Mouse (Mus musculus) adrenal gland, postnatal 4 days (tissue): ENCODE results near the gene Fam76b. TPM values are rescaled to one million over a fixed set of nuclear protein-coding genes. Genes with fewer than 3 reads are reported as not detected.
A peak's percentile ranks its signal among the peaks of the same experiment; 100 is the strongest.
"Not testable (repeated sequence)": the region's sequence is repeated elsewhere in the genome, so short reads cannot be mapped to it uniquely, and the experiment has no call there.

Experiments
- DNase-seq, 2 experiments: peaks; one replicate each; pipeline ENCODE4 v3.0.0; 2021 to 2022; ENCODE audit warnings: low spot score in 2 of 2, mixed read lengths in 2 of 2
- long read RNA-seq, 2 experiments: library from polyadenylated mRNA; stranded (forward); transcript quantifications; one replicate each; pipeline ENCODE4 v2.0.0; 2021
- total RNA-seq, 2 experiments: library from RNA; stranded (reverse); gene quantifications; 2 replicates each; pipeline ENCODE4 v1.2.3; 2021

The Fam76b gene
- 10 to 100 TPM; 45.4 to 48.2 TPM for total RNA-seq
- long read RNA-seq, experiment 1, partial matches to known transcripts = 0 of 6 reads
- long read RNA-seq, experiment 1, other reads (novel, unspliced or antisense) = 4 of 6 reads
- long read RNA-seq, experiment 2, transcript Fam76b-201 (10 exons, 3,702 nt) = major isoform, 5 of 17 reads
- long read RNA-seq, experiment 2, partial matches to known transcripts = 2 of 17 reads
- long read RNA-seq, experiment 2, other reads (novel, unspliced or antisense) = 10 of 17 reads

DNA sequence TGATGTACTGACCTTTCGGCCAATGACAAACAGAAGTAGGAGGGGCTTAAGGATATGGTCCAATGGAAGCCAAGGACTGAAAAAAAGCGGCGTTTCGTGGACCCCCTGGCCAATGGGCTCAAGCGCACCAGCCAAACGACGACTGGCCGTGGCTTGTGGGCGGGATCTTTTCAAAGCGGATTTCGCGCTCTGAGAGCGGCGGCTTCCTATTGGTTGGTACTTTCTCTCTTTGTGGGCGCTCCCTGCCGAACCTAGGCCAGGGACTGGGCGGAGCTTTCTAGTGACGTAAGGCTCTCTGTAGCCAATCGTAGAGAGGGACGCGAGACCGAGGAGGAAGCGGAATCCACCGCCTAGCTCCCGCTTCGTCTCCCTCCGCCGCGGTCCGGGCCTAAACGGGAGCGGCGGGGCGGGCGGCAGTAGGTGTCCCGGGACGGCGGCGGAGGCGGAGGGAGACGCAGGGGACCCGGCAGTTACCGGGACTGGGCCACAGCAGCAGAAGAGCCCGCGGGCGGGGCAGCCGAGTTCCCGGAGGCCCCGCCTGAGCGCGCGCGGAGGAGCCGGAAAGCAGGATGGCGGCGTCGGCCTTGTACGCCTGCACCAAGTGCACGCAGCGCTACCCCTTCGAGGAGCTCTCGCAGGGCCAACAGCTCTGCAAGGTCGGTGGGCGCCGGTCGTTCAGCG is at the start of gene Fam76b:
Fam76b (plus strand) TSS at position 311 of the 681 bp plus-strand sequence.
- DNase-seq = peak; percentile 89 to 97

DNA sequence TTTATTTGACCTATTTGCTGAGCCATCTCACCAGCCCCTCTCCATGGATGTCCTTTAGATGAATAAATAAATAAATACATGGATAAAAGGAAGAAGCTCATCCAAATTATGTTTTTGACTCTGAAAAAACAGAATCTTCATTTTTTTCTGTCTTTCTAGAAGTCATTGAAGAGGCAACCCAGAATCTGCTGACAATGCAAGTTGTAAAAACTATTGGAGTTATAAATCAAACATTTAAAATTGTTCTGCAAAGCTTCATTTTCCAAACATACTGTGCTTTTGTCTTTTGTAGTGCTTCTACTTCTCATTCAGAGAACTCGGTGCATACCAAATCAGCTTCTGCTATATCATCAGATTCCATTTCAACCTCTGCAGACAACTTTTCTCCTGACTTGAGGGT is 45.5 kb upstream of the Fam76b start:
- no peak for DNase-seq

DNA sequence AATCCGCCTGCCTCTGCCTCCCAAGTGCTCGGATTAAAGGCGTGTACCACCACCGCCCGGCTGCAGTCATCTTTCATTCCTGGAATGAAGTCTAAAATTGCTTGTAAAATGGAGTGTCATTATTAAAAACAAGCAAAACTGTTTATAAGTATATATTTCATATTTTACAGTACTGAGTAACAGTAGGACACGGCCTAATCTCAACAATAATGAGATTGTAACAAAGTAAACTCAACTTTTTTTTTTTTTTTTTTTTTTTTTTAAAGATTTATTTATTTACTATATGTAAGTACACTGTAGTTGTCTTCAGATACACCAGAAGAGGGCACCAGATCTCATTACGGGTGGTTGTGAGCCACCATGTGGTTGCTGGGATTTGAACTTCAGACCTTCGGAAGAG is 36.7 kb upstream of the Fam76b start:
- DNase-seq = not testable (repeated sequence)

DNA sequence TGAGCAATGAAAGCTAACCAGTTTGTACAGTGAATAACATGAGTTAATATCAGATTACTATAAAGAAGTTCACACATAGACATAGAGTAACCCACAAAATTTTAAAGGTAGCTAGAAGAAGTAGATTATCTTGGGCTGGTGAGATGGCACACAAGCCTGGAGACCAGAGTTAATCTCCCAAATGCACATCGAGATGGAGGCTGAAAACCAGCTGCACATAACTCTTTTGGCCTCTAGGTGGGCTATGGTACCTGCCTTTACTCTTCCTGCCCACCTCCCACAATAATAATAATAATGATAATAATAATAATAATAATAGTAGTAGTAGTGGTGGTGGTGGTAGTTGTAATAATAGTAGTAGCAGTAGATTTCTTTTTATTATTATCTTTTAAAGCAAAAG is 33.2 kb upstream of the Fam76b start:
- DNase-seq = no peak

DNA sequence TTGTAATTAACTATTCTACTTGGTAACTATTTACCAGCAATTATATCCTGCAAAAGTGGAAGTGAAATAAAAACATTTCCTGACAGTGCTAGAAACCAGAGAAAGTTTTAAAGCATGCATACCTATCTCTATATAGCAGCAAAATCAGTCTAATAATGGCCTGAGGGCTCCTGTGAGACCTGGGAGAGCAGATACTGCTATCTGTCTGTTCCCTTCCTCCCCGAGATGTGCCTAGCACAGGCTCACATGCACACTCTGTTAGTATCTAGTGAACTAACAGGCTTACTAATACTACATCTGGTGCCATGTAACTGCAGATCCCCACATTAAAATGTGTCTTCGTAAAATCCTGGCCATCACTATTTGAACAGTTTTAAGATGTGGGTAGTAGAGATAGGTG is 32.8 kb upstream of the Fam76b start:
- DNase-seq = no peak

DNA sequence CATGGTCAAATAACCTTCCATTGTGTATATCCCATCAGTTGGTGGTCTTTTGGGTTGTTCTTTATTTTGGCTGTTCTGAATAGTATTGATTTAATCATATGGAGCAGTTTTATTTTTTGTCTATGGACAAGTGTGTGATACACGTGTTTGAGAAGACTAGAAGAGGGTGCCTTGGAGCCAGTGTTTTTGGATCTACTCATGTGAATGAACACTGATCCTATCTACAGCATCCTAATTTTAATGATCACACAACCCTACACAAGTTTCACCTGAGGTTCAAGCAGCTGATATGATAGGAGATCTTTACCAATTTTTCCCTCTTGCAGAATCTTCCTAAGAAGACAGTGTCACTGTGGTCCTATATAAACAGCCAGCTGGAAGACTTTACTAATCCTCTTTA is 23.0 kb upstream of the Fam76b start:
- no peak for DNase-seq

DNA sequence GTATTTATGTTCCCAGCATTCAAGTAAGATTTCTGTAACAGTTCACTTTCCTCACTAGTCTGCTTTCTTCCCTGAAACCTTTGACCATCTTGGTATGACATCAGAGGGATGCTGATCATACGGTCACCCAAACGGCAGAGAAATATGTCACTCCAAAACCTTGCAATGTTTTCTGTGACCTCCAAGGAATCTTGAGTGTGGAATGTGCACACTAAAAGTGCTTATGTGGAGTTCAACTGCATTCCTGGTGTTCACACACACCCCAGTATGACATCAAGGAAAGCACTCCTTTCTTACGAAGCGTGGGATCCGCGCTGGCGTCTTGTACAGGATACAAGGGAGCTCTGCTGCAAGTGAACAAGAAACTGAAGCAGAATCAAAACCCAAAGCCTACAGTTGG is 20.7 kb upstream of the Fam76b start:
- DNase-seq = no peak

DNA sequence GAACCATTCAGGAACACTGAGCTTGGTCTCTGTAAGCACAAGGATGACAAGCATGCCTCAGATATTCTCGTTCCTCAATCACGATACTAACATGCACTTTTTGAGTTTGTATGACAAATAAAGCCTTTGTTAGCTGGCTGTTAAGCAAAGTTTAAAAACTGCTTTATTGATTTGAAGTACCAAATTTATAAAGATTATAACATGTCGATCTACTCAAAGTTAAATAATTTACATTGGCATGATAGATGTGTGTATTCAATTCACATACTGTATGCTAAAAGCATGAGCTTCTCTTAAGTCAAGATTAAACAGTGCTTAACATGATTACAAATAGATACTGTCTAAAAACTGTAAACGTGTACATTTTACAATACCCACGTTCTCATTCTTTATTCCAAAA is 19.9 kb upstream of the Fam76b start:
- no peak for DNase-seq

DNA sequence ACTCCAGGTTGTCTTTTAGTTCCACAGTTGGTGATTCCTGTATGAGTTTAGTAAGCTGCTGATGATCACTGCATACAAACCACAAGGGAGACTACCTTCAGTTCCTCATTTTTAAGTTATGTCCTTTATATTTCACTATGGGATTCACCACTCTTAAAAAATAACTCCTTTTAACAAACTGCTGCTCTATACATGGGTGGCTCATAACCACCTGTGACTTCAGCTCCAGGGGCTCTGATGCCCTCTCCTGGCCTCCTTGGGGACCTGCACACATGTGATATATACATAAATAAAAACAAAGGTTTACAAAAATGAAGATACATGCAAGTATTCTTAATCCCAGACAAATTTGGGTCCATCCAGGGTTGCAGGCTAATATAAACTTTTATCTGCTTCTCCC is 17.6 kb upstream of the Fam76b start:
- DNase-seq = no peak

DNA sequence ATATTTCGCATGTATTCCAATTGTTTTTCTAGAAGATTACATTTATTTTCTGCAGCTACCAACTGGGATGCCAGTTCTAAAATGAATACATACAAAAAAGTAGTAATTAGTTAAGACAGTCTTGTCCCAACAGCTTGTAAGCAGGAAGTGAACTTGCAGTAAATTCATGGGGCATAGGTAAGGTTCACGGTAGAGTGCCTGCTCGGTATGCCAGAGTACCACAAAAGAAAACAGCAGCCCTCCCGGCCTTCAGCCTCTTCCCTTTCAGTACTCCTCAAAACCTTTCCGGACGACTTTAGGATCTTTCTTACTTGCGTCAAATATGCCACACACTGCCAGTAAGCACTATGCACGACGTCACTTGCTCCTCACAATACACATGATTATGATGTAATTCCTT is 9.1 kb upstream of the Fam76b start:
- DNase-seq = no peak

DNA sequence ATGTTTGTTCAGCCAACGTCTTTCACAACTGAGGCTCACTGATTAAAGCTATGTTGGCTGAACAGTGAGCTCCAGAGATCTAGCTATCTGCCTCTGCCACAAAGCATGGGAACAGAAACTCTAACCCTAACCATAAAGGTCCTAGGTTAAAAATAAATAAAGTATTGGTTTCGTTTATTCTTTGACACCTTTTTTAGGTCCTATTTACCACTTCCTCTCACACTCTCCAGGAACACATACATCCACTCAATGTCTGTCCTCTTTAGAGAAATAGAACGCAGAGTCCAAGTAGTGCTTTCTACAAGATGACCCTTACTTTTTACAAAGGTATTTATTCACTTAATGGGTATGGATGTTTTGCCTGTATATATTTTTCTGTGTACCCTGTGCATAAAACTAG is 6.7 kb upstream of the Fam76b start:
- no peak for DNase-seq

DNA sequence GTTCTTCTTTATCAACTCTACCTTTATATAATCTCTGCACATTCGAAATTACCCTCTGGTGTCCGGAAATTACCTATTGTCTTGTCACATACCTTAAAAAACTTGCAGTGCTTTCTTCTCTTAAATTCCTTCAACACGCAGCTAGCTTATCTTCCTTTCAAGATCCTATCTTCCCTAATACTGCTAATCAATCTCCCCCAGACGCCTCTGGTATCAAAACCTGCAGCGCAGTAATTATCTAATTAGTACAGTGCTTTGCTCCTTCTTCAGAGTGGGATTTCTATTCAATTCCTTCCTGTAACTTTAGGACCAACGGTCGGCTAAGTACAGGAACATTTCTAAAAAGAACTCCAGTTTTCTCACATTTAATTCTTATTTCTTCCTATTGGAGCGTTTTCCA is 1.6 kb upstream of the Fam76b start:
- no peak for DNase-seq

DNA sequence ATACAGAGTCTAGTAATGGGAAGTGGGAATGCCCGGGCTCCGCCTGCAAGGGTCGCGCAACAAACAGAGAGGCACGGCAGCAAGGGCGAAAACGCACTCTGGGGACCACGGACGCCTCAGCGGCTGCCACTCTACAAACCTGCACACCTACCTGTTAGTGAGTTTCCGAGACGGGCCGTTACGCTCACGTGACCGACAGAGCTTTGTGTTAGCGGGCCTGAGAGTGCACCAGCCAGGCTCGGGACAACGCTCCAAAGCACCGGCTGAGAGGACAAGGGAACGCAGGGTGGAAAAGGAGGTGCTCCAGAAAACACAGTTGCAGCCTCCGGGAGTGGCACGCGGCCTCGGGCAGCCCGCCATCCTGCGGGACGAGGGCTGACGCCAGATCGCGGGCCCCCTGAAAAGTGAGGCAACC is 1.1 kb upstream of the Fam76b start:
- no peak for DNase-seq

DNA sequence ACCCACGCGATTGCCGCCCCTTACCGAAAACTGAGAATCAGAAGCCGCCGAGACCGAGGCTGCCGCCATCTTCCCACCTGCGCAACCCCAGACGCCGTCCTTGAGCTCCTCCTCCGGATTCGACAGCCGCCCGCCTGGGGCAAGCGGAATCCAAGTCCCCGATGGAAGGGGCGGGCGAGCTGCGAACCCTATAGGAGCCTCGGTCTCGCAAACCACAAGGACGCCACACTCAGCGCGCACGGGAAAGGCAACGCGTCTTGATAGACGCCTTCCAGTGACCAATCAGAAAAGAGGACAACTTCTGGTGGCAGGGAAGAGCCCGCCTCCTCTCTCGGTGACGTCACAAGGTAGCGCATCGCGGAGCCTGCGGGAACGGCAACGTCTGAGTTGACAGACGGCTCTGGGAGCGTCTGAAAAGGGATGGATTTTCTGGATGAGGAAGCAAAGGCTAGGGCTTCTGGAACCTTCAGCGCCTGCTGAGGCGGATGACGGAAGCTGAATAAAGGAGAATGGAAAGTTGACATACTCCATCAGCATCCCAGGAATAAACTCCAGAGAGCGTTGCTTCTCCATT is 597 bp upstream of the Fam76b start, which contains the start of gene Cep57:
Cep57 (minus strand) TSS at position 276 of the 574 bp plus-strand sequence.
- DNase-seq = peak; percentile 57 to 84

DNA sequence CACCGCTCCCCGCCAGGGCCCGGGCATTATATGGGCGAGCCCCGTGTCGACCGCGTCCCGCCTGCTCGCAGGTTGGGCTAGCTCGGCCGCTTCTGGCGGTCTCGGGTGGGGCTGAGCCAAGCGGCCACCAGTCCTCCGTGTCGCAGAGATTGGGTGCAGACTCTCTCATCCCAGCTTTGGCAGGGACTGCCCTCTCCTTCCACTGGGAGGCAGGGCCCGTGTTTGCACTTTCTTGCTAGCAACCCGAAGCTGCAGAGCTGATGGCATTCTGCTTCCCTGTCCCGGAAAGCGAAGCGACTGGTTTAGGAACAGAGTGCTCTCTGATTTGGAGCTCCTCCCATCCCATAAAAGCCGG is 548 bp downstream of the Fam76b start:
- peak in 1 of 2 experiments; percentile 52 for DNase-seq

DNA sequence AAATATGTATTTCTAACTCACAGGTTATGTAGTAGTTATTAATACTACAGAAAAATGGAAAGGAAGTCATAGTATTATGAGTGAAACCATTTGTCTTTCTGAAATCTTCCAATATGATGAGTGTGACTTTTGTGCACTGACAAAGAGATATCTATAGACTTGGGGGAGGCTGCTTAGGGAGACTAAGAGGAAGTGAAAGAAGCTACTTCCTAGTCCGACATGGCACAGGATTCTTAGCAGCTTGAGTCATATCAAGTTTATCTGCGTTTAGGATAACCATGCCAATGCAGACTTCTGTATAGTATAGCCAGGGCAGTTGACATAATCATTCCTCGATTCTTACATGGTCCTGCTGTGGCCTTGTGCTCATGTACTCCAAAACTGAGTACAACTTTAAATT is 7.7 kb downstream of the Fam76b start:
- DNase-seq = no peak

DNA sequence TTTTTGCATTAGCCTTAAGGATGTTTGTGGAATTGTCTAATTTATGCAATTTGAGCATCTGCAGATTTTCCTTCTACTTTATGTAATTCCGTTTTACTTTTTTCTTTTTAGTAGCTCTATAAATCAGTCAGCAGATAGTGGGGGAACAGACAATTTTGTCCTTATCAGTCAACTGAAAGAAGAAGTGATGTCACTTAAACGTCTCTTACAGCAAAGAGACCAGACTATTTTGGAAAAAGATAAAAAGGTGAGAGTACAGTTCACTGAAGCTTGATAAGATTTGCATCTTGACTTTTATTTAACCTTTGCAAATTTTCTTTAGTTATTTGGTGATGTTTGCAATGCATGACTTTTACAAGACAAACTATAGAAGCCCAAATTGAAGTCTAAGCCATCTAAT is 9.2 kb downstream of the Fam76b start:
- no peak for DNase-seq

DNA sequence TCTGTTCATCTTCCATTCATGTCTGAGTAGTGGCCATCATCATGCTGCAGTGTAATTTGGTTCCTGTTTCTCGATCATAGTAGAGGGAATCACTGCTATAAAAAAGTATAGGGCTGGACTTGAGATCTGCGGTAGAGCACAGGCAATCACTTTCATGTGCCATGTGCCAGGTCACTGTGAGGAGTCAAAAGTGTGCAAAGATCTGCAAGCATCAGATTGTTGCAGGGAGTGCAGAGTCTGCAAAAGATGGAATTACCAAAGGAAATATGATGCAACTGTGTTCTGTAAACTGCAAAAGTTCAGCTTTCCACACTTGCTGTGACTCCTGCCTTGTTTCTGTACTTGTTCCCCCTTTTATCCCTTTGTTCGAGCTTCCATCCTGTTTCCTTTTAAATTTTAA is 20.1 kb downstream of the Fam76b start:
- no peak for DNase-seq

DNA sequence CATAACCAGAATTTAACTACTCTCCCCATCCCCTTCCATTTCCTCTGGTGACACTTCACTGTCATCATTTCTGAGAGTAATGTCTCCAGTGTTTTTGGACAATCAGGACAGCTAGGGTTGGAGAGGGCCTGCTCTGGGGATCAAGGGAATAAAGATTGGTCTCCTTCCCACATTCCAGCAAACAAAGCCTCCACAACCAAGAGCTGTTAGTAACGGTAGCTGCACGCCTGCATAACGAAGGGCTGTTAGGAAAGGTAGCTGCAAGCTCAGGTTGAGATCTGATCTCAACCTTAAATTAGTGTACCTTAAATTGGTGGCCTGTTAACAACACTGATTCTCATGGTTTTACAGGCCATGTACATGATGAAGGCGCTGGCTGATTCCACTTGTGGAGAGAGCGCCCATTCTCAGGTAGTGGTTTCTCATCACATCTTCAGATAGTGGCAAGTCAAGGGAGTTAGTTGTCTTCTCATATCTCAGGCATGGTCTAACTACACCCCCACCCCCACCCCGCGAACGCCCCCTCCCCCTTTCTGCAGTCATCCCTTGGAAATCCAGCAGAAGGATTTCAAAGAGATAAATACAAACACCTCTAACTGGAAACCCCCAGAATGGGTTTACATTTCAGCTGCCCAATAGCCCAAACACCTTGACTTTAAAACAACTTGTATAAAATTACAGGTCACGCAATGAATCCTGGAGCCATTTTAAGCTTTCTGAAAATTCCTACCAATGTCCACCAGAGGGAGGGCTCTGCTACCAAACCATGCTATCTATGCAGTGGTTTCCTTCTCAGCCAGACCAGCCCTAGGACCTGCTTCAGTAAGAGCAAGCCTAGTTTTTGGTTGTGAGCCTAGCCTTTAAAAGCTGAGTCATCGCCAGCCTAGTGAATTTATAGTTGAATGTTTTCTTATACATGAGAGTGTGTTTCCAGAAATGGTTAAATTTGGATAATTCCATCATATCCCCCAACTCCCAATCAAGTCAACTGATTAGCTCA is 21.3 kb downstream of the Fam76b start:
- no peak for DNase-seq

DNA sequence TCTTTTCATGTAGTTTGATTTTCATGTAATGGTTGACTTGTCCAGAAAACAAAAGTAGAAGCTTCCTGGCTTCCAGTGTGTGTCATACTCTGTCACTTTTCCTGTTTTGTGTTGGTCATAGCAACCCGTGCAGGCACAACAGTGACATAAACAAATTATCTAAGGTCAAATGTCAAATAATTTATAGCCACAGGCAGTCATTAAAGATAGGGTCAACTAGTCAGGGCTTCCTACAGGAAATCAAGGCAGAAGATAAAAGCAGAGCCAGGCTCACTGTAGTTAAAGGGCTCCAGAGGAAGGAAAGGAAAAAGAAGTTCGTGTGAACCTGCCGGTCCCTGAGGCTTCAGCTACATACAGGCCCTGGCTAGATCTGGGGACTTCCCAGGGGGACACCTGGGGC is 26.4 kb downstream of the Fam76b start:
- DNase-seq = no peak

DNA sequence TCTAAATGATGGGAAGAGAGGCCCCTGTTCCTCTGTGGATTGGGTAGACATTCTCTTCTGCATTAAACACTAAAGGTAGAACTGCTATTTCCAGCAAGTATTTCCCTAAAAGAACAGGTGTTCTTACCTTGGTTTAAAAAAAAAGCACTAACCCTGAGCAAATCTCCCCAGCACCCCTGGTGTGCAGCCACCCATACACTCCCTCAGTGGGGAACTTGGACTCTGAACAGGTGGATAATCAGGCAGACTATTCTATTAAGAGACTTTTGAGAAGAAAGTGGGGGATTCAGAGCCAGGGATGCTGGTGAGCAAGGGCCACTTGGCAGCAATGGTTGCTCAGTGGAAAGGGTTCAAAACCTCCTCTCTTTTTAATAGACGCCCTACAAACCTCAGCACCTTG is 28.7 kb downstream of the Fam76b start:
- DNase-seq = no peak

DNA sequence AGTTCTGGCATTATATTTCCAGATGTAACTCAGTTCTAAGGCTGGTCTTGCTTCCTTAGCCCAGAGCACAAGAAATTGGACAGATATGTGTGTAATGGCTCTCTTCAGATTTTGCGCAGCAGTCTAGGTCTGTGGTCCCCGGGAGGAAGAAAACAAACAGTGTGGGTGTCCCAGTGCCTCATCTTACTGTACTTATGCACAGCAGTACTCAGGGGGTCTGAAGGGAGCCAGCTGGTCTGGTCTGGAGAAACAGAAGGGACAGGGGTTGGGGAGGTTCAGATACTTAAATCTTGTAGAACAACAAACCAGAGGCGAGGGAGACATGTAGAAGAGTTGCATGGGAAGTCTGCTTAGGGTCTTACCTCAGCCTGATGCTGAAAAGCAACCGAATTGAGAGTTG is 29.3 kb downstream of the Fam76b start:
- DNase-seq = no peak
